Mouse (Mus musculus): ENCODE results near the gene Col2a1. TPM values are rescaled to one million over a fixed set of nuclear protein-coding genes. Genes with fewer than 3 reads are reported as not detected.

The Col2a1 gene
- polyA plus RNA-seq, 1 experiment from 2014 or later, result 0.09 TPM

- Histone ChIP-seq H3K27me3 (ENCODE audit: control insufficient read depth, insufficient read depth, low read depth, low read length) (no peaks in the 10 kb centered on the region), H3K4me2 (ENCODE audit: low read depth, low read length) (no peak overlapping the region), H3K9ac (ENCODE audit: low read depth, low read length) (no peak overlapping the region), H3K27ac (ENCODE audit: low read length) (no peak overlapping the region), H3K9me3 (replicated peaks; ENCODE audit: control insufficient read depth, low read length) (no peaks in the 10 kb centered on the region), H3K4me3 (ENCODE audit: low read depth, low read length) (no peak overlapping the region), H3K36me3 (ENCODE audit: control insufficient read depth, insufficient read depth) (no peaks in the 10 kb centered on the region), H3K4me1 (ENCODE audit: control insufficient read depth, low read depth, low read length) (no peaks in the 10 kb centered on the region)
- 53% methylated on average over 11 of the region's 11 CpGs for WGBS (ENCODE audit: insufficient replicate concordance)
- ATAC-seq (ENCODE audit: low read depth), result no peak
Measured at GRCm38 (mm10) chr15:97973248-97974005, 31.1 kb downstream of the Col2a1 start.

GRCm38 (mm10) chr15:97972580-97972979 is 31.9 kb downstream of the Col2a1 start:
- H3K4me1 ChIP-seq (ENCODE audit: control insufficient read depth, low read depth, low read length), result no peaks in the 10 kb centered on the region
- H3K9me3 ChIP-seq (replicated peaks; ENCODE audit: control insufficient read depth, low read length), result no peaks in the 10 kb centered on the region
- 70% methylated on average over 6 of the region's 6 CpGs for WGBS (ENCODE audit: insufficient replicate concordance)
- H3K4me3 ChIP-seq (ENCODE audit: low read depth, low read length), result no peak overlapping the region
- no peak for ATAC-seq (ENCODE audit: low read depth)
- H3K27me3 ChIP-seq (ENCODE audit: control insufficient read depth, insufficient read depth, low read depth, low read length), result no peaks in the 10 kb centered on the region
- no peaks in the 10 kb centered on the region for H3K36me3 ChIP-seq (ENCODE audit: control insufficient read depth, insufficient read depth)
- H3K9ac ChIP-seq (ENCODE audit: low read depth, low read length), result no peak overlapping the region
- H3K4me2 ChIP-seq (ENCODE audit: low read depth, low read length), result no peak overlapping the region
- H3K27ac ChIP-seq (ENCODE audit: low read length), result no peak overlapping the region

DNA sequence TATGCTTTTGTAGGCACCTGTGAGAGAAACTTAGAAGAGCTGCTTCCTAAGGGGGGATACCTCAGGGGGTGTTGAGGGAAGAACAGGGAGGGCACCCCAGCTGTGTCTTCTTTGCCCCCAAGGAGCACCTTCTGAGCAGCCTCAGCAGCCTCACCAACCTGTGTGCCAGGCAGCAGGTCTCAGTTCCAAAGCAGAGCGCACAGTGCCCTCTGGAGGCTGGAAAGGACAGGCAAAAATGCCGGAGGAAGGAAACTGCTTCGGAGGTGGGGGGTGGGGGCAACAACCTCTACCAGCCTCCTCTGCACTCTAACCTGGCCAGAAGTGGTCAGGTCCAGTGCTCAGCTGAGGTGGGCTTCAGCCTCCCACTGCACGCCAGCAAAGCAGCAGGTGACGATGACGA is 34.2 kb downstream of the Col2a1 start:
- Histone ChIP-seq H3K9ac (ENCODE audit: low read depth, low read length) (no peak overlapping the region), H3K9me3 (replicated peaks; ENCODE audit: control insufficient read depth, low read length) (no peaks in the 10 kb centered on the region), H3K4me1 (ENCODE audit: control insufficient read depth, low read depth, low read length) (no peaks in the 10 kb centered on the region), H3K27ac (ENCODE audit: low read length) (no peak overlapping the region), H3K4me2 (ENCODE audit: low read depth, low read length) (no peak overlapping the region), H3K4me3 (ENCODE audit: low read depth, low read length) (no peak overlapping the region), H3K27me3 (ENCODE audit: control insufficient read depth, insufficient read depth, low read depth, low read length) (no peaks in the 10 kb centered on the region), H3K36me3 (ENCODE audit: control insufficient read depth, insufficient read depth) (no peaks in the 10 kb centered on the region)
- ATAC-seq (ENCODE audit: low read depth), result no peak
- 46% methylated on average over 6 of the region's 6 CpGs for WGBS (ENCODE audit: insufficient replicate concordance)

- Histone ChIP-seq H3K4me2 (ENCODE audit: low read depth, low read length) (no peak overlapping the region), H3K36me3 (ENCODE audit: control insufficient read depth, insufficient read depth) (no peaks in the 10 kb centered on the region), H3K9me3 (replicated peaks; ENCODE audit: control insufficient read depth, low read length) (no peaks in the 10 kb centered on the region), H3K4me3 (ENCODE audit: low read depth, low read length) (no peak overlapping the region), H3K4me1 (ENCODE audit: control insufficient read depth, low read depth, low read length) (peaks cover 6% of the 10 kb centered on the region), H3K27ac (ENCODE audit: low read length) (no peak overlapping the region), H3K27me3 (ENCODE audit: control insufficient read depth, insufficient read depth, low read depth, low read length) (no peaks in the 10 kb centered on the region), H3K9ac (ENCODE audit: low read depth, low read length) (no peak overlapping the region)
- ATAC-seq (ENCODE audit: low read depth), result no peak
- 64% methylated on average over 17 of the region's 17 CpGs for WGBS (ENCODE audit: insufficient replicate concordance)
Measured at GRCm38 (mm10) chr15:97965311-97966045, 39.0 kb downstream of the Col2a1 start.

DNA sequence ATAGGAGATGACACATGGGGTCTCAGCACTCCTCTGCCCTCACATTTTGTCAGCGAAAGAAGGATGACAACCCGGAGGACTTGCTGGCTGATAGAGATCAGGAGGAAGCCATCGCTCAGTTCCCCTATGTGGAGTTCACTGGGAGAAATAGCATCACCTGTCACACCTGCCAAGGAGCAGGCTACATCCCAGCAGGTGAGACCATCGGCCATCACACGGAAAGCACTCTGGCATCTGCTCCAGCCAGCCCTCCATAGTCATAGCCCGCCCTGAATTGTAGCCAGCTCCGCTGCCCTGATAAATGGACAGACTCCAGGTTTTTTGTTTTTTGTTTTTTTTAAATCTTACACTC is 39.7 kb downstream of the Col2a1 start:
- Histone ChIP-seq H3K4me2 (ENCODE audit: low read depth, low read length) (peak overlapping the region; percentile 71), H3K4me3 (ENCODE audit: low read depth, low read length) (peak overlapping the region; percentile 69), H3K4me1 (ENCODE audit: control insufficient read depth, low read depth, low read length) (peaks cover 6% of the 10 kb centered on the region), H3K36me3 (ENCODE audit: control insufficient read depth, insufficient read depth) (no peaks in the 10 kb centered on the region), H3K9ac (ENCODE audit: low read depth, low read length) (0 out of 2 replicates have a peak overlapping the region, but pooled peaks have one; percentile 73), H3K27ac (ENCODE audit: low read length) (no peak overlapping the region), H3K9me3 (replicated peaks; ENCODE audit: control insufficient read depth, low read length) (no peaks in the 10 kb centered on the region), H3K27me3 (ENCODE audit: control insufficient read depth, insufficient read depth, low read depth, low read length) (no peaks in the 10 kb centered on the region)
- WGBS (ENCODE audit: insufficient replicate concordance), result 41% methylated on average over 7 of the region's 7 CpGs
- ATAC-seq (ENCODE audit: low read depth), result no peak

DNA sequence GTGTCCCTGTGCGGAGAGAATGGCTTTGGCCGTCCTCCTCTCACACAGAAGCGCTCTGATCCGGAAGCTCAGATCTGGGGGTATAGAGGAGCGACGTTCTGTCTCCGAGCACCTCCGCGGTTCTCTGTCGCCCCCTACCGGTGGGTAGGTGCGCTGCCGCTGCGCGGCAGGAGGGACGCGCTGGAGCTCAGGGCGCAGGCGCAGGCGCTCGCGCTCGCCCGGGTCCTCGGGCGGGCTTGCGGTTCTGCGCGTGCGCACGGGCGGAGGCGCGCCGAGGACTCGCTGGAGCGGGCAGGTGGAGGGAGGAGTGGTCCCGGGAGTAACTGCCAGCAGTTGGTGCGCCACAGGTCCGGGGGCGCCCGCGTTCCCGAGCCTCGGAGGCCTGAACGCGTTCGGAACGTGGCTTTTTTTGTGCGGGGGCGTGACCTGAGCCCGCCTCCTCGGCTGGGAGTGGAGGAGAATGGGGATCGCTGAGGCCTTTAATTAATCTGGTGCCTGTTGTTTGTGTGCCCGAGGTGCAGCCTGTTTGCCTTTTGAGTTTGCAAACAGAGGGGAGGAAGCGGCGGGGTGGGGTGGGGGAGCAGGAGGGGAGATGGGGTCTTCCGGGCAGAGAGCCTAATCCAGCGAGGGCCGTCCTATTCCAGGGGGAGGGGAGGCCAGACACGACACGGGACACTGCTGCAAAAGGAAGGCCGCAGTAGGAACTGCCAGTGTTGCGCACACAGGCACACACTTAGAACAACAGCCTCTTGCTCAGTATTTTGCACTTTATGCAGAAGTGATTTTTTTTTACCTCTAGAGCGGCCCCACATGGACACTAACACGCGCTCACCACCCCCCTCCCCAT is 40.3 kb downstream of the Col2a1 start, which contains the start of gene Tmem106c:
Tmem106c (plus strand) TSS at position 212 of the 847 bp plus-strand sequence.
- Histone ChIP-seq H3K9ac (ENCODE audit: low read depth, low read length) (peak within 1 kb of the TSS; percentile 73), H3K27ac (ENCODE audit: low read length) (no peak within 1 kb of the TSS), H3K4me3 (ENCODE audit: low read depth, low read length) (peak within 1 kb of the TSS; percentile 69), H3K27me3 (ENCODE audit: control insufficient read depth, insufficient read depth, low read depth, low read length) (no peaks in the 10 kb centered on the region), H3K4me2 (ENCODE audit: low read depth, low read length) (peak within 1 kb of the TSS; percentile 71), H3K9me3 (replicated peaks; ENCODE audit: control insufficient read depth, low read length) (no peaks in the 10 kb centered on the region), H3K4me1 (ENCODE audit: control insufficient read depth, low read depth, low read length) (peaks cover 6% of the 10 kb centered on the region), H3K36me3 (ENCODE audit: control insufficient read depth, insufficient read depth) (no peaks in the 10 kb centered on the region)
- WGBS (ENCODE audit: insufficient replicate concordance), result under 1% methylated on average over 66 of the region's 67 CpGs
- peak; percentile 92 for ATAC-seq (ENCODE audit: low read depth)

DNA sequence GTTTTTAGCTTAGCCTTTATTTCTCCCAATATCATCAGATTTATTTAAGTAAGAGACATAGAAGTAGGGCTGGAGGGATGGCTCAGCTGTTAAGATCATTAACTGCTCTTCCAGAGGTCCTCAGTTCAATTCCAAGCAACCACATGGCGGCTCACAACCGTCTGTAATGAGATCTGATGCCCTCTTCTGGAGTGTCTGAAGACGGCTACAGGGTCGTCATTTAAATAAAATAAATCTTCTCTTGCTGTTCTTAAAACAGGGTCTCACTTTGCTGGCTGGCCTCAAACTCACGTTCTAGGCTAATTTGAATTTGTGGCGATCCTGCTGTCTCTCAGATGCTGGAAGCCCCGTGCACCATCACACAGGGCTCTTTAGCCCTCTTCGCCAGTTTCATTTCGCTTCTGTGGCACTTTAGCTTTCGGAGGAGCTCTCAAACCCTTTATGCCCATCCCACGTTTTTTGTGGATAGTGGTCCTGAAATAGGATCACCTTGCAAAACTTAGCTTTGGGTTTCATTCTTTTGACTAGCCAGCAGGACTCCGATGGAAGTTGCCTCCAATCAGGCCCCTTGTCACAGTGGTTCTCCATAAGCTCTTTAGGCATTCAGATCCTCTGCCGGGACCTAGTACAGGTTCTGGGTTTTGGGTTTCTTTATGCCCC is 41.0 kb downstream of the Col2a1 start:
- H3K4me2 ChIP-seq (ENCODE audit: low read depth, low read length), result peak overlapping the region; percentile 71
- 7% methylated on average over 13 of the region's 13 CpGs for WGBS (ENCODE audit: insufficient replicate concordance)

GRCm38 (mm10) chr15:97956416-97956815 is 48.1 kb downstream of the Col2a1 start:
- no peak for ATAC-seq (ENCODE audit: low read depth)
- H3K36me3 ChIP-seq (ENCODE audit: control insufficient read depth, insufficient read depth), result no peaks in the 10 kb centered on the region

More for the DNA sequence above, 41.0 kb downstream of the Col2a1 start:
- H3K27ac ChIP-seq (ENCODE audit: low read length), result no peak overlapping the region
- peak overlapping the region; percentile 73 for H3K9ac ChIP-seq (ENCODE audit: low read depth, low read length)
- H3K27me3 ChIP-seq (ENCODE audit: control insufficient read depth, insufficient read depth, low read depth, low read length), result no peaks in the 10 kb centered on the region
- no peaks in the 10 kb centered on the region for H3K9me3 ChIP-seq (replicated peaks; ENCODE audit: control insufficient read depth, low read length)
- peak overlapping the region; percentile 69 for H3K4me3 ChIP-seq (ENCODE audit: low read depth, low read length)
- peaks cover 6% of the 10 kb centered on the region for H3K4me1 ChIP-seq (ENCODE audit: control insufficient read depth, low read depth, low read length)
- H3K36me3 ChIP-seq (ENCODE audit: control insufficient read depth, insufficient read depth), result no peaks in the 10 kb centered on the region
- ATAC-seq (ENCODE audit: low read depth), result no peak

More at GRCm38 (mm10) chr15:97956416-97956815, 48.1 kb downstream of the Col2a1 start:
- H3K9me3 ChIP-seq (replicated peaks; ENCODE audit: control insufficient read depth, low read length), result no peaks in the 10 kb centered on the region
- no peak overlapping the region for H3K9ac ChIP-seq (ENCODE audit: low read depth, low read length)
- WGBS (ENCODE audit: insufficient replicate concordance), result 58% methylated on average over 11 of the region's 11 CpGs
- H3K4me3 ChIP-seq (ENCODE audit: low read depth, low read length), result no peak overlapping the region
- no peaks in the 10 kb centered on the region for H3K4me1 ChIP-seq (ENCODE audit: control insufficient read depth, low read depth, low read length)
- no peak overlapping the region for H3K4me2 ChIP-seq (ENCODE audit: low read depth, low read length)
- H3K27ac ChIP-seq (ENCODE audit: low read length), result no peak overlapping the region
- no peaks in the 10 kb centered on the region for H3K27me3 ChIP-seq (ENCODE audit: control insufficient read depth, insufficient read depth, low read depth, low read length)
